Mouse (Mus musculus) liver, adult 2 months (tissue): ENCODE measurements around the gene Gls2.

Experiments used
- CTCF ChIP-seq: fragments of 200-500 bp; IDR thresholded peaks from 2 replicates; pipeline ENCODE4 v1.5.1; 2011; ENCODE audit warnings: low read depth, low read length, control low read depth
- POLR2A ChIP-seq: fragments of 200-500 bp; IDR thresholded peaks from 2 replicates; pipeline ENCODE4 v1.6.1; 2011; ENCODE audit warnings: low read length, control low read depth; ENCODE audit not compliant: insufficient read depth; ENCODE audit errors: extremely low read depth

DNA sequence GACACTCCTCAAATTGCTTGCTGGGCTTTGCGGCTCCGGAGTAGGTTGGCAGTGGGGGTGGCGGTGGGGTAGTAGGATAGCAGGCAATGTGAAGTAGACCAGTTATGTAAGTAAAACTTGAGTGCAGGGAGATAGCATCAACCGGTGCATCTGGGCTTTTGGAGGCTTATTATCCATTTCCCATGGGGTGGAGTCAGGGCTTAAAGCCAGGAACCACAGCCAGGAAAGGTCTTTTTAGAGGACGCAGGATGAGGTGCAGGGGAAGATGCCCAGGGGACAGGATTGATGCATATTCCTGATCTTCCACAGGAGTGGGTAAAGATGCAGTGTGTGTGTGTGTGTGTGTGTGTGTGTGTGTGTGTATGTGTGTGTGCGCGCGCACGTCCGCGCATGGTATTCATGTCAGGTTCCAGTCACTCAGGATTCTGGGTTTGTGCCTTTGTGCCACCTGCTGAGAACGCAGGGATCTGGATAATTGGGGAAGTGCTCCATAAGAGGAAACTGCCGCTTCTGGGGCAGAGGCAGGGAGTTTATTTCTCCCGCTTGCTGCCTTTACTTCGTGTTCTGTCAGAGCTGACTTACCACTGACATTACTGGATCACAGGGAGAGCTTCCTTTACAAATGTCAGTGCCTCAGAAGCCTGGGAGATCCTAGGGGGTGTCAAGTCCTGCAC, 43.7 kb downstream of the Gls2 start:
- TF ChIP-seq CTCF (no peak), POLR2A (no peak)
